Mouse (Mus musculus) gastrocnemius, postnatal 4 days (tissue): Measurements from ENCODE around the gene Cntnap3. TPM values are rescaled to one million over a fixed set of nuclear protein-coding genes. Genes with fewer than 3 reads are reported as not detected.
"Not testable (repeated sequence)": the region's sequence is repeated elsewhere in the genome, so short reads cannot be mapped to it uniquely, and the experiment has no call there.

Experiments
- DNase-seq, 2 experiments: peaks; one replicate each; pipeline ENCODE4 v3.0.0; 2021 to 2022; ENCODE audit warnings: low spot score in 2 of 2, mixed read lengths in 2 of 2
- long read RNA-seq, 2 experiments: library from polyadenylated mRNA; stranded (forward); transcript quantifications; one replicate each; pipeline ENCODE4 v2.0.0; 2021
- total RNA-seq, 2 experiments: library from RNA; stranded (reverse); gene quantifications; 2 replicates each; pipeline ENCODE4 v1.2.3; 2021

The Cntnap3 gene
- total RNA-seq: under 1 TPM in 1 of 2 experiments, not detected in 1; 0.08 TPM
- long read RNA-seq, experiment 1: 0 reads
- long read RNA-seq, experiment 2: 0 reads

- no peak for DNase-seq
Observed at GRCm38 (mm10) chr13:64903585-64904208, at the start of gene Cntnap3. TSS of gene Cntnap3 (minus strand) at chr13:64903955.

DNA sequence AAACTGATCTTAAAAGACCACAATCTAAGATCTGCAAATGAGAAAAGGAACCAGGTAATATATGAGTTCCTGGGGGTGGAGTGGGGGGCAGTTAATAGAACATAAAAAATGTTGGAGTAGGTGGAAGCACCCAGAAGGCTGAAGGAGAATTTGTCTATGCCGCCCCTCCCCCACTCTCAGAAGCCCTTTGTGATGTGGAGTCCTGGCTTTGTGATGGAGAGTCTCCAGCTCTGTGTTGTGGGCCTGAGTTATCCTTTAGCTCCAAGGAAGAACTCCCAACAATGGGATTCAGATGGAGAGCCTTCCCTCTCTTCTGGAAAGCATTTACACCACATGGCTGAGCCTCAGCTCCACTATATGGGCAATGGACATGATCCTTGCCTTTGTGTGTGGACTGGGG, 13.4 kb upstream of the Cntnap3 start, which contains the start of gene Spata31:
Gene Spata31 (plus strand): TSS at position 216 of the 400 bp plus-strand sequence.
- DNase-seq: no peak

GRCm38 (mm10) chr13:64903132-64903531, 623 bp downstream of the Cntnap3 start:
- DNase-seq: no peak

- no peak for DNase-seq
Observed at GRCm38 (mm10) chr13:64865397-64865796, 38.4 kb downstream of the Cntnap3 start.

- not testable (repeated sequence) for DNase-seq
Observed at GRCm38 (mm10) chr13:64824856-64825255, 78.9 kb downstream of the Cntnap3 start.

DNA sequence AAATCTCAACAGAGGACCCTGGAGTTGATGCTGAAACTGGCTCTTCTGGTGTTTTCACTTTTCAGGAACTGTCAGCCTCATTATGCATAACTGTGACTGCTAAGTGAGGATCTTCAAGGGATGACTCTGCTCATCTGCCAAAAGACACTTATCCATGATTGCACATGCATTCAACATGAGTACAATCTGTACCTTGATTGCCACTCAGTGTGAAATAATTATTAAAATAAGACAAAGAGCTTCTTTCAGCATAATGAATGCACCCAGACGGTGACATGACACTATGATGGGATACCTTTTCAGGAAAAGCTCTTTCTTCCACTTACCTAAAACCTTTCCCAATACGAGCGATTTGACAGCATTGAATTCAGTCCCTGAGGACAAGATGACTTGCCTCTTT, 158.4 kb downstream of the Cntnap3 start:
- DNase-seq: no peak

GRCm38 (mm10) chr13:64732244-64732643, 171.5 kb downstream of the Cntnap3 start:
- no peak for DNase-seq

DNA sequence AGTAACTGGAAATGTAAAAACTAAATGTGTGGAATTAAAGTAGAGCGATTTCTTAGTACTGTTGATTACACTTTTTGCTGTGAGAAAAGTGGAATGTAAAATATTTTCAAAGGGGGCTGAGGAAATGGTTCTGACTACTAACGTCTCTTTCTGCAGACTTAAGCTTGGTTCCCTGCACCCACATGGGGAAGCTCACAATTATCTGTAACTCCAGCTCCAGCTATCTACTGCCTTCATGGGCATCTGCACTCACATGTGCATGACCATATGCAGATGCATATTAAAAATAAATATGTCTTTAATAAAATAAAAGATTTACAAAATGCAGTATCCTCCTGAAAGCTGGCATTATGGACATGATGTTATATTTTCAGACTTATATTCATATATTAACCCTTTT, 187.0 kb downstream of the Cntnap3 start:
- DNase-seq: no peak

- DNase-seq: no peak
Observed at GRCm38 (mm10) chr13:64692463-64692862, 211.3 kb downstream of the Cntnap3 start.

Other genes starting within 250 kb of the Cntnap3 start
- not detected for gene Spata31, start 13.5 kb upstream of the Cntnap3 start, total RNA-seq
- gene Spata31d1c, start 129.1 kb upstream of the Cntnap3 start, total RNA-seq: not detected
- not detected for gene Prss47, start 148.8 kb upstream of the Cntnap3 start, total RNA-seq
- 10 to 100 TPM; 23.7 to 27.4 TPM for gene Mfsd14b, start 209.0 kb upstream of the Cntnap3 start, total RNA-seq
- not detected for gene Olfr465-ps1, start 234.1 kb upstream of the Cntnap3 start, total RNA-seq
- not detected for gene Olfr466, start 246.3 kb upstream of the Cntnap3 start, total RNA-seq